Mouse (Mus musculus) cerebellum, postnatal 25 days (tissue): ENCODE data around the gene Inpp5d.

Experiments
- DNase-seq, 2 experiments: peaks; one replicate each; pipeline ENCODE4 v3.0.0; 2021; ENCODE audit warnings: mixed read lengths in 2 of 2

Inpp5d gene

GRCm38 (mm10) chr1:87624826-87625225 lies 4.7 kb downstream of the Inpp5d start:
- DNase-seq, result no peak

- DNase-seq, result no peak
These were observed 5.3 kb downstream of the Inpp5d start for GRCm38 (mm10) chr1:87625254-87626025.

DNA sequence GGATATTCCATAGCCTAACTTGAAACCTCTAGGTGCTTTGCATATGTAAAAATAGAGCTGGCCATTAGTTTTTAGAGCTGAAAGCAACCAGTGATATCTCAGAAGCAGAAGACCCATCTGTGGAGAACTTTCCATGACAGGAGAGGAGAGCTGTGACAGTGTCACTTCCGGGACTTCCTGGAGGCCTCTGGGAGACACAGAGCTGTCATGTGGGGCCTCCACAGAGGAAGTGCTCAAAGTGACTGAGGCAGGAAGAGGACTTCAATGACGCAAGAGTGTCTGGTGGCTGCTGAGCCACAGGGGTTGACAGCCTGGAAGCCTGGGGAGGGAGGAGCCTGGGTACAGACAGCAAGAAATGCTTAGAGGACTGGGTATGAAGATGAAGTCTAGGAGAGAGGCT lies 6.2 kb downstream of the Inpp5d start:
- no peak for DNase-seq

DNA sequence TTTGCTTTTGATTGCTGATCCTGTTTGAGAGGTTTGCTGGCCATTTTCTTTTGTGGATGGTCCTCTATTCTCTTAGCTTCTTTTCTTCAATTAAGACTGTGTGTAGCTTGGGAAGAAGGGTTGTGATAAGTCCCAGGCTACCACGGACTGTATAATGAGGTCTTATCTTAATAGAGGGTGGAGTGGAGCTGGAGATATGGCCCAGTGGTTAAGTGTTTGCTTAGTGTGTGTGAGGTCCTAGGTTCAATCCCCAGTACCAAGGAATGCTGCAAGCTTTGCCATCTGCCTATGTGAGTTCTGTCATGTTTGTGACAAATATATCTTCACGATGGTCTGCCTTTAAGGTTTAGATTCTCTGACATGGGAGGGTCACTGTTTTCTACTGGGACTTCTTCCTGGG lies 8.0 kb downstream of the Inpp5d start:
- no peak for DNase-seq

- DNase-seq, result no peak
These were observed 11.5 kb downstream of the Inpp5d start for GRCm38 (mm10) chr1:87631584-87631983.

GRCm38 (mm10) chr1:87632163-87632562 lies 12.1 kb downstream of the Inpp5d start:
- DNase-seq, result no peak

- no peak for DNase-seq
These were observed 16.6 kb downstream of the Inpp5d start for GRCm38 (mm10) chr1:87636716-87637117.

- no peak for DNase-seq
These were observed 17.2 kb downstream of the Inpp5d start for GRCm38 (mm10) chr1:87637121-87637877.

- no peak for DNase-seq
These were observed 17.9 kb downstream of the Inpp5d start for GRCm38 (mm10) chr1:87637878-87638600.

DNA sequence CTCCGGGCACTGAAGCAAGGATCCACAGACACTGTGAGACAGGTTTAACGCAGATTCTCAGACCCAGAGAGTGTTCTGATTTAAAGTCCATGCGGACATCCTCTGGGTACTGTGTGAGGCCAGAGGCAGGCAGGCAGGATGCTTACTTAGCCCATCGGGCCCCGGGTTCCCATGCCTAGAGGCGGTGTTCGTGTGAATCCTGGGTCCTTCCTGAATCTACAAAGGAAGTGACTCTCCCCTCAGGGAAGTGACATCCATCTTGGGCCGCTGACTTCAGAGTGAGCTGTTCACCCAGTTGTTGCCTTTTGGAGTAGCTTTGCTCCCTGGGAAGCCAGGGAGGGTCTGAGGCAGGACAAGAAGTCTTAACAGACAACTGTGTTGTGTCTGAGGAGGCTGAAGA lies 19.6 kb downstream of the Inpp5d start:
- no peak for DNase-seq

DNA sequence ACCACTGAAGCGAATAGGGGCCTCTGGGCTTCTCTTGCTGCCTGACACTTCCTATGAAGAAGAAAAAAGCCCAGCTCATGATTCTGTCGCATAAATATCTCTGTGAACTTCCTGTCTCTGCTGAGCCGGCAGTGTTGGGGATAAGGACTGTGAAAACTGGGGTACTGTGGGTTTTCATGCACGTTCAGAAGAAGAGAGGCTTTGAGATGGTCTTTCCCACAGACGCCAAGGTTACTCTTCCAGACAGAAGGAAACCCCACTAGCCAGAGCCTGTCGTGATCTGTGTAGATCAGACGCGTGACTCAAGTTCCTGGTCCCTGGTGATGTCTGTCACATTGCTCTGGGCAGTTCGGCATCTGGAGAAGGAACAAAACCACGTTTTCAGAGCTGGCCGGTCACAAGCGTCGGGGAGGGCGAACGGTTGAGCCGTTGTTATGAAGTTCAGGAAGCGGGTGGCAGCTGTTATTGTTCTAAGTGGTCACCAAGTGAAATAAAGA lies 20.1 kb downstream of the Inpp5d start:
- no peak for DNase-seq

GRCm38 (mm10) chr1:87643016-87643415 lies 22.9 kb downstream of the Inpp5d start:
- no peak for DNase-seq

DNA sequence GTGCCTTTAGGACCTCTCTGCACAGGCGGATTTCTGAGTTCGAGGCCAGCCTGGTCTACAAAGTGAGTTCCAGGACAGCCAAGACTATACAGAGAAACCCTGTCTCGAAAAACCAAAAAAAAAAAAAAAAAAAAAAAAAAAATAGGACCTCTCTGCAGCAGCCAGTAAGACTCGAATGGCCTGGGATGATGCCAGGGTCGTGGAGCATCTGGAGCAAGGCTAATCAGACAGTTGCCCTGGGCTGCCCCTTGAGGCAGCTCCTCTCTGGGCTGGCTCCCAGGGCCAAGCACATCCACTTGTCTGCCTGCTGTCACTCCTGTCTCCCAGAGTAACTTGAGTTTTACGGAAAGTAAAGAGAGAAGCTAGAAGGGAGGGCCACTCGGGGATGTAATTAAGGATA lies 24.9 kb downstream of the Inpp5d start:
- no peak for DNase-seq

GRCm38 (mm10) chr1:87645748-87646147 lies 25.6 kb downstream of the Inpp5d start:
- DNase-seq, result no peak

DNA sequence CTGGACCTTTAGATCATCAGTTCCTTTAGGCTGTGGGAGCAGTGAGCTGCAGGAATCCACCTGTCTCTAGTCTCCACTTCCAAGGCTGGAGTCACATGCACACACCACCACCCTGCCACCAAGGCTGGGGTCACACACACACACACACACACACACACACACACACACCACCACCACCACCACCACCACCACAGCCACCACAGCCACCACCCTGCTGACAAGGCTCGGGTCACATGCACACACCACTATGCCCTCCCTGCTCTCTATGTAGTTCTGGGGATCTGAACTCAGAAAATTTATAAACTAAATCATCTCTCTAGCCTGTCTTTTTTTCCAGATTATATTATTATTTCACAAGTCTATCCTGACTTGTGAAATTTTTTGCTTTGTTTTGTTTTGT lies 27.7 kb downstream of the Inpp5d start:
- DNase-seq, result no peak

DNA sequence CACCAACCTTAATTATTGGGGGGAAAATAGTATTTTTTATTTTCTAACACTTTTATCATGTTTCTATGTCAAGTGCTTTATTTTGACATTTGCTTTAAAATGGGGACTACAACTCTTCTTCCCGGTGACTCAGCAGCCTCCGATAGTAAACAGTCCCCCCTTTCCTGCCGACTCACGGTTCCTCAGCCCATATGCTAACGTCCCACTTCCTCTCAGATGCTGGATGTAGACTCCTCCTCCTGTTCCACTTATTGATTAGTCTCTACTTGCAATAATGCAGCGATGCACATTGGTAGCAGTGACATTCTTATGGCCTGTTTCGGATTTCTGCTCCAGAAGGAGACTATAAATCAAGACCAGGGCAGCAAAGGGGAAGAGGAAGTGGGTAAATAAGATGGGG lies 28.5 kb downstream of the Inpp5d start:
- DNase-seq, result no peak

- DNase-seq, result no peak
These were observed 29.2 kb downstream of the Inpp5d start for GRCm38 (mm10) chr1:87649219-87649805.

DNA sequence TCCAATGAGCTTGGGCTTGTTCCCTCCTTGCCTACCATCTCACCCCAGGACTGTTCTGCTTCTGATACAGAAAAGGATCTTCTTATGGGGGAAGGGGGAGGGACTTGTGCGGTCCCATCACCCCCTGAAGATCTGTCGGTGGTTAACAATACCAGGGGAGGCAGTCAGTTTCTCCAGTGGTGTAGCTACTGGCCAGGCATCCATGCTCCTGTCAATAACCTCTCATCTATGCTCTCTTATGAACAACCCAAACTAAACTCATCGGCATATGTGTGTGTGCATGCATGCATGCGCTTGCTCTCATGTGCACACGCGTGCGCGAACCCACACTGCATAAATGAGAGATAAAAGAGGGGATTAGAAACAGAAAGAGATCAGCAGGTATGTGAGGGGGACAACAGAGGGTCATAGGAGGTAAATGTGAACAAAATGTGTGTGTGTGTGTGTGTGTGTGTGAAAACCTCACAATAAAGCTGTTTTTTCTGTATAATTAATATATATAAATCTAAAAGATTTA lies 29.9 kb downstream of the Inpp5d start:
- no peak for DNase-seq

- no peak for DNase-seq
These were observed 30.5 kb downstream of the Inpp5d start for GRCm38 (mm10) chr1:87650611-87651079.

DNA sequence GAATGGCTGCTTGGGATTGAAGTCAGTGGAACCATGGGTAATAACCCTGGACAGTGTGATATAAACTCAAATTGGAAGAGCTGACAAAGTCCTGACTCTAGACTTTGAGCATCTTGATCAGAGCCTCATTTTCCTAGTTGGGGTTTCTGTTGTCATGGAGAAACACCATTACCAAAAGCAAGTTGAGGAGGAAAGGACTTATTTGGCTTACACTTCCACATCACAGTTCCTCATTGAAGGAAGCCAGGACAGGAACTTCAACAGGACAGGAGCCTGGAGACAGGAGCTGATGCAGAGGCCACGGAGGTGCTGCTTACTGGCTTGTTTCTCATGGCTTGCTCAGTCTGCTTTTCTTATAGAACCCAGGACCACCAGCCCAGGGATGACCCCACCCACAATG lies 31.3 kb downstream of the Inpp5d start:
- DNase-seq, result no peak

- no peak for DNase-seq
These were observed 35.0 kb downstream of the Inpp5d start for GRCm38 (mm10) chr1:87655101-87655500.

DNA sequence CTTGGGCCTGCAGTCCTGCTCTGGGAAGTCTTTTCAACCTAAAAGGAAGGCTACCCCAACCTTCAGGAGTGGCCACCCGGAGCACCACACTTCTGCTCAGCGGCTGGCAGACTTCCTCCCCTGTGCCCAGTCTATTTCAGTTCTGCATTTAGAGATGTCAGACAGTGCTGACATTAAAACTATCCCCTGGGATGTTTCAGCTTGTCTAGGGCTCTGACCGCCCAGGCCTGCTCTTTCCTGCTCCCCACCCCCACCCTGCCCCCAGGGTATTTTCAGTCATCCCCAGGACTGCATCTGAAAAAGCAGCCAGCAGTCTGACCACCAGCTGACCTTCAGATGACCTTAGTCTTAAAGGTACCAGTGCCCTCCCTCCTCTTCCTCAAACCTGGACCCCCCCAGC lies 38.0 kb downstream of the Inpp5d start:
- no peak for DNase-seq

GRCm38 (mm10) chr1:87658485-87658884 lies 38.4 kb downstream of the Inpp5d start:
- DNase-seq, result no peak
